Mouse (Mus musculus): ENCODE measurements around the gene Cldn34b2. TPM values are rescaled to one million over a fixed set of nuclear protein-coding genes. Genes with fewer than 3 reads are reported as not detected.
"Not testable (repeated sequence)": the region's sequence is repeated elsewhere in the genome, so short reads cannot be mapped to it uniquely, and the experiment has no call there.

Cldn34b2 gene
- polyA plus RNA-seq, 1 experiment from 2014 or later: not detected

GRCm38 (mm10) chrX:155098024-155098423, 30.2 kb downstream of the Cldn34b2 start:
- no peak overlapping the region for H3K27ac ChIP-seq (ENCODE audit: poor library complexity, severe bottlenecking)
- no peak for ATAC-seq (ENCODE audit: insufficient number of reproducible peaks, low FRiP score)
- H3K4me2 ChIP-seq: no peak overlapping the region
- no peaks in the 10 kb centered on the region for H3K9me3 ChIP-seq (replicated peaks)
- no peaks in the 10 kb centered on the region for H3K27me3 ChIP-seq (replicated peaks)
- no peak overlapping the region for H3K4me3 ChIP-seq
- H3K36me3 ChIP-seq: no peaks in the 10 kb centered on the region
- no peaks in the 10 kb centered on the region for H3K4me1 ChIP-seq (replicated peaks)
- no peak overlapping the region for H3K9ac ChIP-seq

GRCm38 (mm10) chrX:155093566-155093965, 34.6 kb downstream of the Cldn34b2 start, which contains the start of gene Magea2:
Gene Magea2 (minus strand): TSS chrX:155093666.
- not testable (repeated sequence) for H3K27ac ChIP-seq (ENCODE audit: poor library complexity, severe bottlenecking); H3K4me3 ChIP-seq
- WGBS: 75% methylated on average over 3 of the region's 4 CpGs

GRCm38 (mm10) chrX:155089693-155090092, 38.5 kb downstream of the Cldn34b2 start, which contains the start of gene Magea1:
Gene Magea1 (minus strand): TSS chrX:155089793.
- H3K9ac ChIP-seq; H3K27ac ChIP-seq (ENCODE audit: poor library complexity, severe bottlenecking); H3K4me1 ChIP-seq (replicated peaks); H3K36me3 ChIP-seq; H3K4me2 ChIP-seq; H3K27me3 ChIP-seq (replicated peaks); H3K9me3 ChIP-seq (replicated peaks); ATAC-seq (ENCODE audit: insufficient number of reproducible peaks, low FRiP score); H3K4me3 ChIP-seq: not testable (repeated sequence)
- WGBS: no CpG with 5 or more reads among the region's 2 CpGs

More at GRCm38 (mm10) chrX:155093566-155093965, 34.6 kb downstream of the Cldn34b2 start, which contains the start of gene Magea2:
- not testable (repeated sequence) for H3K9me3 ChIP-seq (replicated peaks); H3K9ac ChIP-seq; H3K36me3 ChIP-seq; H3K4me1 ChIP-seq (replicated peaks); ATAC-seq (ENCODE audit: insufficient number of reproducible peaks, low FRiP score); H3K27me3 ChIP-seq (replicated peaks); H3K4me2 ChIP-seq

Other genes starting within 250 kb of the Cldn34b2 start
- gene Cldn34b1, start 238.1 kb downstream of the Cldn34b2 start, polyA plus RNA-seq (2016; fragmentation: Nextera tagmentation; extraction: Ambion mirVana): not detected in 2 replicates
- gene Magea6, start 192.4 kb downstream of the Cldn34b2 start, polyA plus RNA-seq (2016; fragmentation: Nextera tagmentation; extraction: Ambion mirVana): not detected in 2 replicates
- not detected in 2 replicates for gene Magea3, start 178.9 kb downstream of the Cldn34b2 start, polyA plus RNA-seq (2016; fragmentation: Nextera tagmentation; extraction: Ambion mirVana)
- gene Magea8, start 132.6 kb downstream of the Cldn34b2 start, polyA plus RNA-seq (2016; fragmentation: Nextera tagmentation; extraction: Ambion mirVana): not detected in 2 replicates
- gene Magea5, start 65.3 kb downstream of the Cldn34b2 start, polyA plus RNA-seq (2016; fragmentation: Nextera tagmentation; extraction: Ambion mirVana): not detected in 2 replicates
- not detected in 2 replicates for gene Magea1, start 38.6 kb downstream of the Cldn34b2 start, polyA plus RNA-seq (2016; fragmentation: Nextera tagmentation; extraction: Ambion mirVana)
- not detected in 2 replicates for gene Magea2, start 34.7 kb downstream of the Cldn34b2 start, polyA plus RNA-seq (2016; fragmentation: Nextera tagmentation; extraction: Ambion mirVana)
- 67.6 and 76.1 TPM in 2 replicates for gene Sat1, start 88.0 kb upstream of the Cldn34b2 start, polyA plus RNA-seq (2016; fragmentation: Nextera tagmentation; extraction: Ambion mirVana)
- 35.2 and 37.9 TPM in 2 replicates for gene Acot9, start 134.0 kb upstream of the Cldn34b2 start, polyA plus RNA-seq (2016; fragmentation: Nextera tagmentation; extraction: Ambion mirVana)
- 286 and 294 TPM in 2 replicates for gene Prdx4, start 212.3 kb upstream of the Cldn34b2 start, polyA plus RNA-seq (2016; fragmentation: Nextera tagmentation; extraction: Ambion mirVana)